Mouse (Mus musculus): ENCODE results near the gene Adamtsl1. TPM values are rescaled to one million over a fixed set of nuclear protein-coding genes. Genes with fewer than 3 reads are reported as not detected.

The Adamtsl1 gene
- polyA plus RNA-seq, 1 experiment = 1.1 TPM

DNA sequence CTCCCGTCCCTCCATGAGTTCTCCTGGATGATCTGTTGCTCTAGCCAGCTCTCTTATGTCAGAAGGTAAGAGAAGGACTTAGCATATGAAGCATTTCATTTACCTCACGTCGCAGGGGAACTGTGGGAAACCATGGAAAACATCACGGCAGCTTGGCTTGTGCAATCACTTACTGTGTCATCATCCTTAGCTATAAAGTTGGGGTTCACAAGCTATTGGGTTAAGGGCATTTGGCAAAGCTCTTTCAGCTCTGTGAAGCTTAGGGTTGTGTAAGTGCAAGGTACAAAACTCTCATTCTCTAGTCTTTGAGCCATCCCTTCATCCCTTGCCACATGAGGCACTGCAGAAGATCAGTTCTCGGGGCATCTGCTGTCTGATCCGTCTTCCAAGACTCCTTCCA is 787.5 kb downstream of the Adamtsl1 start:
- H3K4me3 ChIP-seq (ENCODE audit: control insufficient read depth, insufficient read depth, low read length) = no peak overlapping the region
- H3K4me1 ChIP-seq (replicated peaks; ENCODE audit: control insufficient read depth, insufficient read depth, low read length) = no peaks in the 10 kb centered on the region
- DNase-seq = no peak
- WGBS = 93% methylated on average over 6 of the region's 6 CpGs
- no peaks in the 10 kb centered on the region for H3K36me3 ChIP-seq (ENCODE audit: control insufficient read depth, insufficient read depth, low read length)
- TF ChIP-seq POLR2A (IDR thresholded peaks at IDR 0.05; ENCODE audit: control insufficient read depth, extremely low read depth, insufficient read depth, low read length, poor library complexity) (no peak), CTCF (IDR thresholded peaks at IDR 0.05; ENCODE audit: borderline replicate concordance, control insufficient read depth, extremely low read depth, insufficient read depth, low read length, poor library complexity) (no peak)
- H3K27ac ChIP-seq (ENCODE audit: control insufficient read depth, insufficient read depth, low read length) = no peak overlapping the region
- no peaks in the 10 kb centered on the region for H3K27me3 ChIP-seq (ENCODE audit: control insufficient read depth, insufficient read depth, low read length)

DNA sequence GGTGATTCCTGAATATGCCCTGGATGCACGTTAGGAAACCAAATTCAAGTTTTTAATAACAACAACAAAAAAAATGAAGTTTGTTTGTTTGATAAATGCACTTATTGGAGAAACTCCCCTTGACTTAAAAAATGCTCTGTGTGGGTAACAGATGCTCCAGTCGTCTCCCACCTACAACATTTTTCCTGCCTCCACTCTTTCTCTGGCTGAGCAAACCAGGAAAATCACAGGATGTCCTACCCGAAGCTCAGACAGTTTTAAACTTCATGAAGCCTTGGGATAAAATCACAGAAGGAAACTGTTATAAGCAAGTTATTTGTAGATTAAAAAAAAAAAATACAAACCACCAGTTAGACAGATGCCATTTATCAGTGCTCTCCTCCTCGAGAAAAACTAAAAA is 788.1 kb downstream of the Adamtsl1 start:
- Histone ChIP-seq H3K4me1 (replicated peaks; ENCODE audit: control insufficient read depth, insufficient read depth, low read length) (no peaks in the 10 kb centered on the region), H3K27ac (ENCODE audit: control insufficient read depth, insufficient read depth, low read length) (no peak overlapping the region), H3K27me3 (ENCODE audit: control insufficient read depth, insufficient read depth, low read length) (no peaks in the 10 kb centered on the region), H3K4me3 (ENCODE audit: control insufficient read depth, insufficient read depth, low read length) (no peak overlapping the region), H3K36me3 (ENCODE audit: control insufficient read depth, insufficient read depth, low read length) (no peaks in the 10 kb centered on the region)
- no peak for TF ChIP-seq CTCF (IDR thresholded peaks at IDR 0.05; ENCODE audit: borderline replicate concordance, control insufficient read depth, extremely low read depth, insufficient read depth, low read length, poor library complexity)
- no peak for TF ChIP-seq POLR2A (IDR thresholded peaks at IDR 0.05; ENCODE audit: control insufficient read depth, extremely low read depth, insufficient read depth, low read length, poor library complexity)
- WGBS = 79% methylated on average over 4 of the region's 4 CpGs
- DNase-seq = no peak

DNA sequence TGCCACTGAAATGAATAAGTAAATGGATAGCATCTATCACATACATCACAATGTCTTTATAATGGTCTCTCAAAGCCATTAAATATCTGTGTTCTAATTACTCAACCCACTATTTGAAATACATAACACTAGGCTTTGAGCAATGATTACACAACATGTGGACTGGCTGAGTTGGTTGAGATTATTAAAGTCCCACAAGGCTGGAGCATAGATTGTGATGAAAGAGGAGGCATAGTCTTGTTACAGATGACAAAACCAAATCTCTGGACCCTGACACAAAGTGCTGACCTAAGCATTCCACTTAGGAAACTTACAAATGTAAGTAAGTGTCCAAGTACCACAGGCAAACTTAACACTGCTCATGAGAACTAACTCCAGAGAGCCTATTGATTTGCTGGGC is 792.8 kb downstream of the Adamtsl1 start:
- H3K4me3 ChIP-seq (ENCODE audit: control insufficient read depth, insufficient read depth, low read length) = no peak overlapping the region
- no peak for DNase-seq
- no peaks in the 10 kb centered on the region for H3K27me3 ChIP-seq (ENCODE audit: control insufficient read depth, insufficient read depth, low read length)
- TF ChIP-seq CTCF (IDR thresholded peaks at IDR 0.05; ENCODE audit: borderline replicate concordance, control insufficient read depth, extremely low read depth, insufficient read depth, low read length, poor library complexity) (no peak), POLR2A (IDR thresholded peaks at IDR 0.05; ENCODE audit: control insufficient read depth, extremely low read depth, insufficient read depth, low read length, poor library complexity) (no peak)
- H3K4me1 ChIP-seq (replicated peaks; ENCODE audit: control insufficient read depth, insufficient read depth, low read length) = no peaks in the 10 kb centered on the region
- no peaks in the 10 kb centered on the region for H3K36me3 ChIP-seq (ENCODE audit: control insufficient read depth, insufficient read depth, low read length)
- no peak overlapping the region for H3K27ac ChIP-seq (ENCODE audit: control insufficient read depth, insufficient read depth, low read length)

DNA sequence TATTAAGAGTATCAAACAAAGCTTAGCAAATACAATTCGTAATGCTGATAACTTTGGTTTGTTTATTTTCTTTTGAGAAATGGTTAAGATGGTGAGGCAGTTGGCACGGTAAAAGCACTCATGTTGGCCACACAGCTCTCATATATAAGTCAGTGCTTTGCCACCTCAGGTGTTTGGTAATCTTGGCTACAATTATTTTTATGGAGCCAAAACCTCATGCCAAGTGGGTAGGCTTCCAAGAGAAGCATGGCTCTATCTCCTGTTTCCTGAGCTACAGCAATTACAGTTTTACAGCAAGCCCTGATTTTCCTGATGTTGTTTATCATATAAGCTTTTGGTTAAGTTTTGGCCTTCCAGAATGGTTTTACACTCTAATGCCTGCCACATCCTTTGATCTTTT is 795.2 kb downstream of the Adamtsl1 start:
- Histone ChIP-seq H3K27me3 (ENCODE audit: control insufficient read depth, insufficient read depth, low read length) (no peaks in the 10 kb centered on the region), H3K36me3 (ENCODE audit: control insufficient read depth, insufficient read depth, low read length) (no peaks in the 10 kb centered on the region), H3K4me3 (ENCODE audit: control insufficient read depth, insufficient read depth, low read length) (no peak overlapping the region), H3K27ac (ENCODE audit: control insufficient read depth, insufficient read depth, low read length) (no peak overlapping the region), H3K4me1 (replicated peaks; ENCODE audit: control insufficient read depth, insufficient read depth, low read length) (no peaks in the 10 kb centered on the region)
- 89% methylated on average over 2 of the region's 2 CpGs for WGBS
- TF ChIP-seq CTCF (IDR thresholded peaks at IDR 0.05; ENCODE audit: borderline replicate concordance, control insufficient read depth, extremely low read depth, insufficient read depth, low read length, poor library complexity) (no peak), POLR2A (IDR thresholded peaks at IDR 0.05; ENCODE audit: control insufficient read depth, extremely low read depth, insufficient read depth, low read length, poor library complexity) (no peak)
- DNase-seq = no peak

DNA sequence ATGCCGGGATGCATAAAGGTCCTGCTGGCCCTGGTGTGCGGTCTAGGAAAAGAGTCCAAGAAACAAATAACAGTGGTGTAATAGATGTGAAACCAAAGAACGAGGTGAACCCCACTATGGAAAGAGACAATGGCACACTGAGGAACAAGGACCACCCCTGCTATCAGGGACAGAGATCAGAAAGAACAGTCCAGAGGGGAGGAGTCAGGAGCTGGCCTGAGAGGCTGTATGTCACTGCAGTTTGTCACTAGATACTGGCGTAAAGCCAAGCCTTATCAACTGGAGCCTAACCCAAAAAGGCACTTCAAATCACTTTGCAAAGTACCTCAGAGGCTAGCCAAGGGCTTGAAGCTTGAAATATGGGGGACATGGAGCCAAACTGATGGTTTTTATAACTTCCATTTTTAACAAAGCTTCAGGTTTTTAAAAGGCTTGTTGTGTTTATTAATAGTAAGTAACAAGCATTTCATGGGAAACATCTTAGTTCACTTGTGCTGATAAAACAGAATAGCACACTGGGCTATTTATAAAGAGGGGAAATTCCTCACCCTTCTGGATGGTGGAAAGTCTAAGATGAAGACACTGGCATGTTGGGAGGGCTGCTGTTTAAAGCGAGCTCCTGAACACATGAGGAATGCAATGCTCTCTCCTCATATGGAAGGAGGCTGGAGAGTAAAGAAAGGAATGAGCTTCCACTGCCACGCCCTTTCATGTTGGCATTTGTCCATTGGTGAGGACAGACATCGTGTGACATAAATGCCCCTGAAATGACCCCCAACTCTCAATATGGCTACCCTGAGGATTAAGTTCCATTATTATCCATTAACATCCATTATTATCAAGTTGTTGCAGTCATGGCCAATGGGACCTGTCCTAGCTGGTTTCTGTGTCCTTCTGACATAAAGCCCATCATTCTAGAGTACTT is 797.1 kb downstream of the Adamtsl1 start:
- Histone ChIP-seq H3K4me1 (replicated peaks; ENCODE audit: control insufficient read depth, insufficient read depth, low read length) (no peaks in the 10 kb centered on the region), H3K36me3 (ENCODE audit: control insufficient read depth, insufficient read depth, low read length) (no peaks in the 10 kb centered on the region), H3K27me3 (ENCODE audit: control insufficient read depth, insufficient read depth, low read length) (no peaks in the 10 kb centered on the region), H3K27ac (ENCODE audit: control insufficient read depth, insufficient read depth, low read length) (no peak overlapping the region), H3K4me3 (ENCODE audit: control insufficient read depth, insufficient read depth, low read length) (no peak overlapping the region)
- 80% methylated on average over 7 of the region's 7 CpGs for WGBS
- DNase-seq = no peak
- TF ChIP-seq POLR2A (IDR thresholded peaks at IDR 0.05; ENCODE audit: control insufficient read depth, extremely low read depth, insufficient read depth, low read length, poor library complexity) = no peak
- no peak for TF ChIP-seq CTCF (IDR thresholded peaks at IDR 0.05; ENCODE audit: borderline replicate concordance, control insufficient read depth, extremely low read depth, insufficient read depth, low read length, poor library complexity)

DNA sequence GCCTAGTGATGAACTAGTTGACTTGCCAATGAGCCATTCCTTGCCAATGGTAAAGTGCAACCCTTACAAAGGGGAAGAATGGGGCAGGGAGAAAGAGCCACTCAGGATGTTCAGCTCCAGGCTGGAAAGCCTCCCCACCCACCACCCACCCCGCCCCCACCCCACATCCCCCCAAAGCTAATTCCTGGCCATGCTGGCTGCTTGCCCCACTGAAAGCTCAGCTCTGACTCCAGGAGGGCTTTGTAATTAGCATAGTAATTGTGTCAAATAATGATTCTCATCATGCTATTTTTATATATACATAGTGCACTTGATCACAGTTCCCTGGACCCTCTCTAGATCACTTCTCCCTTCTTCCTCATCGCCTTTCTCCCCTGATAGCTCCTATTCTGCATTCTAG is 798.4 kb downstream of the Adamtsl1 start:
- Histone ChIP-seq H3K36me3 (ENCODE audit: control insufficient read depth, insufficient read depth, low read length) (no peaks in the 10 kb centered on the region), H3K27me3 (ENCODE audit: control insufficient read depth, insufficient read depth, low read length) (no peaks in the 10 kb centered on the region), H3K27ac (ENCODE audit: control insufficient read depth, insufficient read depth, low read length) (no peak overlapping the region), H3K4me3 (ENCODE audit: control insufficient read depth, insufficient read depth, low read length) (no peak overlapping the region), H3K4me1 (replicated peaks; ENCODE audit: control insufficient read depth, insufficient read depth, low read length) (no peaks in the 10 kb centered on the region)
- no peak for DNase-seq
- TF ChIP-seq POLR2A (IDR thresholded peaks at IDR 0.05; ENCODE audit: control insufficient read depth, extremely low read depth, insufficient read depth, low read length, poor library complexity) (no peak), CTCF (IDR thresholded peaks at IDR 0.05; ENCODE audit: borderline replicate concordance, control insufficient read depth, extremely low read depth, insufficient read depth, low read length, poor library complexity) (no peak)
- 92% methylated on average over 2 of the region's 2 CpGs for WGBS

Measured in thymus, adult 2 months (tissue).